Mouse (Mus musculus): ENCODE measurements at regions not wholly inside any gene's neighbourhood (a gene's known extent, or its start where the extent isn't known, plus 50 kb on each side); places are given as distances from the start of the nearest gene placed in this dataset.
A peak's percentile ranks its signal among the peaks of the same experiment; 100 is the strongest.

DNA sequence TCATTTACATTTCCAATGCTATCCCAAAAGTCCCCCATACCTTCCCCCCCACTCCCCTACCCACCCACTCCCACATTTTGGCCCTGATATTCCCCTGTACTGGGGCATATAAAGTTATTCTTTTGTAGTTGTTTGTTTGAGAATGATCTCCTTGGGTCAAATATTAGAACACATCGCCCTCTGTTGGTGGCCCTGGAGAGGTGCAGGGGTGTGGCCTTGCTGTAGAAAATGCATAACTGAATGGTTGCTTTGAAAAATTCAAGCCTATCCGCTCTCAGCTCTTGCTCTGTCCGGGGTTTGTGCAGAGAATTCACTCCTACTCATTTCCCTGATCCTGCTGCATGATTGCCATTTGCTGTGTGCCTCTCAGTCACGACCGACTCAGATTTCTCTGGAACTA lies 336.4 kb upstream of the Epha6 start:
- DNase-seq = peak; percentile 46
